Mouse (Mus musculus) kidney, embryonic 14.5 days (tissue): ENCODE data around the gene Pex7. TPM values are rescaled to one million over a fixed set of nuclear protein-coding genes. Genes with fewer than 3 reads are reported as not detected.
"Not testable (repeated sequence)": the region's sequence is repeated elsewhere in the genome, so short reads cannot be mapped to it uniquely, and the experiment has no call there.

ENCODE experiments used
- ATAC-seq: fragments of 200-750 bp; cut with Nextera tagmentation; 2 replicates; pipeline ENCODE4 v1.8.0; 2017; ENCODE audit warnings: moderate number of reproducible peaks, mild to moderate bottlenecking, moderate TSS enrichment, moderate library complexity; ENCODE audit not compliant: low FRiP score, low TSS enrichment
- H3K27ac ChIP-seq: fragments of 300-500 bp; sonication (generic); 2 replicates; pipeline ENCODE4 v1.5.1; 2014; ENCODE audit warnings: low read depth, mild to moderate bottlenecking, low read length, moderate library complexity, mixed read lengths
- H3K27me3 ChIP-seq: fragments of 300-500 bp; sonication (generic); 2 replicates; pipeline ENCODE4 v1.6.1; 2014; ENCODE audit warnings: mild to moderate bottlenecking, low read length; ENCODE audit not compliant: control insufficient read depth, insufficient read depth
- H3K36me3 ChIP-seq: fragments of 300-500 bp; sonication (generic); 2 replicates; pipeline ENCODE4 v1.6.1; 2014; ENCODE audit warnings: low read length, mixed read lengths; ENCODE audit not compliant: control insufficient read depth, insufficient read depth
- H3K4me1 ChIP-seq: fragments of 300-500 bp; sonication (generic); 2 replicates; pipeline ENCODE4 v1.6.1; 2014; ENCODE audit warnings: low read length, mixed read lengths; ENCODE audit not compliant: control insufficient read depth, insufficient read depth
- H3K4me2 ChIP-seq: fragments of 300-500 bp; sonication (generic); replicated peaks from 2 replicates; pipeline ENCODE4 v1.6.1; 2014; ENCODE audit warnings: low read depth, mild to moderate bottlenecking, low read length
- H3K4me3 ChIP-seq: fragments of 300-500 bp; sonication (generic); 2 replicates; pipeline ENCODE4 v1.5.1; 2014; ENCODE audit warnings: mild to moderate bottlenecking, low read length
- H3K9ac ChIP-seq: fragments of 300-500 bp; sonication (generic); 2 replicates; pipeline ENCODE4 v1.6.1; 2014; ENCODE audit warnings: low read depth, mild to moderate bottlenecking, low read length, moderate library complexity
- H3K9me3 ChIP-seq: fragments of 300-500 bp; sonication (generic); 2 replicates; pipeline ENCODE4 v1.6.1; 2016; ENCODE audit warnings: low read length; ENCODE audit not compliant: control insufficient read depth
- WGBS: fragments of 180-500 bp; shearing (Covaris S2); extraction: QIAGEN DNeasy Blood & Tissue Kit; methylation state at CpG from one replicate; pipeline ENCODE4 v1.1.7; 2014; 5-methylcytosine and 5-hydroxymethylcytosine counted together
- polyA plus RNA-seq: library from polyadenylated mRNA; unstranded; fragments of >200 nt; fragmentation: Nextera tagmentation; extraction: Ambion mirVana; gene quantifications from 2 replicates; pipeline ENCODE4 v1.2.1, GENCODE M21; 2014

The Pex7 gene
- polyA plus RNA-seq, 1 experiment from 2014 or later = 45.4 TPM

GRCm38 (mm10) chr10:19936961-19937708 is 29.6 kb upstream of the Pex7 start:
- Histone ChIP-seq H3K27me3 (0 out of 2 replicates have a peak, but pooled peaks cover 5% of the 10 kb centered on the region), H3K9me3 (no peaks in the 10 kb centered on the region), H3K4me1 (peaks cover 35% of the 10 kb centered on the region; the same call in 1 of the 2 replicates), H3K4me2 (no peak overlapping the region; the same call in 1 of the 2 replicates), H3K9ac (no peak overlapping the region), H3K27ac (no peak overlapping the region), H3K36me3 (no peaks in the 10 kb centered on the region), H3K4me3 (no peak overlapping the region)
- ATAC-seq = no peak
- WGBS = 67% methylated on average over 9 of the region's 9 CpGs

- ATAC-seq = no peak
- Histone ChIP-seq H3K4me3 (no peak overlapping the region), H3K9me3 (no peaks in the 10 kb centered on the region), H3K9ac (no peak overlapping the region), H3K27me3 (0 out of 2 replicates have a peak, but pooled peaks cover 5% of the 10 kb centered on the region), H3K27ac (no peak overlapping the region), H3K4me1 (peaks cover 30% of the 10 kb centered on the region; the same call in 1 of the 2 replicates), H3K36me3 (no peaks in the 10 kb centered on the region), H3K4me2 (0 out of 2 replicates have a peak overlapping the region, but pooled peaks have one; percentile 94)
- 55% methylated on average over 4 of the region's 4 CpGs for WGBS
Measured at GRCm38 (mm10) chr10:19935821-19936367, 28.4 kb upstream of the Pex7 start.

- H3K27ac ChIP-seq = no peak overlapping the region
- peaks cover 24% of the 10 kb centered on the region; the same call in 1 of the 2 replicates for H3K4me1 ChIP-seq
- WGBS = 3% methylated on average over 10 of the region's 10 CpGs
- H3K27me3 ChIP-seq = 0 out of 2 replicates have a peak, but pooled peaks cover 5% of the 10 kb centered on the region
- peak overlapping the region; percentile 84; the same call in 1 of the 2 replicates for H3K9ac ChIP-seq
- H3K36me3 ChIP-seq = no peaks in the 10 kb centered on the region
- H3K4me3 ChIP-seq = peak overlapping the region; percentile 70
- ATAC-seq = no peak
- H3K9me3 ChIP-seq = no peaks in the 10 kb centered on the region
- H3K4me2 ChIP-seq = peak overlapping the region; percentile 94
Measured at GRCm38 (mm10) chr10:19935295-19935623, 27.8 kb upstream of the Pex7 start.

- peak within 1 kb of the TSS; percentile 71 for H3K27ac ChIP-seq
- H3K4me3 ChIP-seq = peak within 1 kb of the TSS; percentile 70
- under 1% methylated on average over 54 of the region's 95 CpGs for WGBS
- H3K9ac ChIP-seq = peak within 1 kb of the TSS; percentile 84
- no peaks in the 10 kb centered on the region for H3K36me3 ChIP-seq
- H3K27me3 ChIP-seq = 0 out of 2 replicates have a peak, but pooled peaks cover 5% of the 10 kb centered on the region
- H3K9me3 ChIP-seq = no peaks in the 10 kb centered on the region
- peak; percentile 80 for ATAC-seq
- peaks cover 18% of the 10 kb centered on the region; the same call in 1 of the 2 replicates for H3K4me1 ChIP-seq
- H3K4me2 ChIP-seq = peak within 1 kb of the TSS; percentile 94
Measured at GRCm38 (mm10) chr10:19934384-19935294, 27.1 kb upstream of the Pex7 start, which contains the start of gene Map3k5. Gene Map3k5 (plus strand): TSS chr10:19934472.

GRCm38 (mm10) chr10:19933511-19934383 is 26.3 kb upstream of the Pex7 start:
- H3K27ac ChIP-seq = peak overlapping the region; percentile 71
- H3K4me3 ChIP-seq = peak overlapping the region; percentile 70
- peaks cover 9% of the 10 kb centered on the region; the same call in 1 of the 2 replicates for H3K4me1 ChIP-seq
- no peaks in the 10 kb centered on the region for H3K36me3 ChIP-seq
- 0 out of 2 replicates have a peak, but pooled peaks cover 5% of the 10 kb centered on the region for H3K27me3 ChIP-seq
- H3K9ac ChIP-seq = peak overlapping the region; percentile 84
- peak overlapping the region; percentile 94 for H3K4me2 ChIP-seq
- H3K9me3 ChIP-seq = no peaks in the 10 kb centered on the region
- WGBS = under 1% methylated on average over 91 of the region's 97 CpGs
- ATAC-seq = peak; percentile 93

GRCm38 (mm10) chr10:19932986-19933385 is 25.5 kb upstream of the Pex7 start:
- Histone ChIP-seq H3K4me2 (peak overlapping the region; percentile 94), H3K9me3 (no peaks in the 10 kb centered on the region), H3K4me1 (peaks cover 5% of the 10 kb centered on the region; the same call in 1 of the 2 replicates), H3K27me3 (0 out of 2 replicates have a peak, but pooled peaks cover 5% of the 10 kb centered on the region), H3K9ac (no peak overlapping the region), H3K27ac (no peak overlapping the region), H3K4me3 (peak overlapping the region; percentile 70), H3K36me3 (no peaks in the 10 kb centered on the region)
- ATAC-seq = no peak
- WGBS = 49% methylated on average over 3 of the region's 3 CpGs

GRCm38 (mm10) chr10:19928205-19928604 is 20.7 kb upstream of the Pex7 start:
- no peaks in the 10 kb centered on the region for H3K27me3 ChIP-seq
- ATAC-seq = no peak
- no peak overlapping the region for H3K27ac ChIP-seq
- H3K4me3 ChIP-seq = no peak overlapping the region
- H3K9me3 ChIP-seq = no peaks in the 10 kb centered on the region
- H3K4me1 ChIP-seq = no peaks in the 10 kb centered on the region
- no peak overlapping the region for H3K9ac ChIP-seq
- no peaks in the 10 kb centered on the region for H3K36me3 ChIP-seq
- WGBS = 72% methylated on average over 1 of the region's 1 CpGs
- H3K4me2 ChIP-seq = no peak overlapping the region

GRCm38 (mm10) chr10:19926391-19926897 is 19.0 kb upstream of the Pex7 start:
- not testable (repeated sequence) for H3K27ac ChIP-seq, H3K4me3 ChIP-seq, H3K4me1 ChIP-seq, H3K9ac ChIP-seq, ATAC-seq, H3K9me3 ChIP-seq, H3K4me2 ChIP-seq, H3K27me3 ChIP-seq, H3K36me3 ChIP-seq
- 92% methylated on average over 4 of the region's 4 CpGs for WGBS
